Mouse (Mus musculus) liver, embryonic 16.5 days (tissue): ENCODE results near the gene Gm45208. TPM values are rescaled to one million over a fixed set of nuclear protein-coding genes. Genes with fewer than 3 reads are reported as not detected.

Experiments used
- ATAC-seq: fragments of 200-750 bp; cut with Nextera tagmentation; 2 replicates; pipeline ENCODE4 v1.8.0; 2017; ENCODE audit warnings: low read depth, mild to moderate bottlenecking, moderate number of reproducible peaks, moderate library complexity
- H3K27ac ChIP-seq: fragments of 300-500 bp; sonication (generic); 2 replicates; pipeline ENCODE4 v1.5.1; 2014; ENCODE audit warnings: mild to moderate bottlenecking, low read length
- H3K27me3 ChIP-seq: fragments of 300-500 bp; sonication (generic); 2 replicates; pipeline ENCODE4 v1.6.1; 2014; ENCODE audit warnings: low read depth, low read length, mixed read lengths; ENCODE audit not compliant: control insufficient read depth, insufficient read depth
- H3K36me3 ChIP-seq: fragments of 300-500 bp; sonication (generic); 2 replicates; pipeline ENCODE4 v1.6.1; 2014; ENCODE audit warnings: mild to moderate bottlenecking; ENCODE audit not compliant: control insufficient read depth, insufficient read depth
- H3K4me1 ChIP-seq: fragments of 300-500 bp; sonication (generic); 2 replicates; pipeline ENCODE4 v1.6.1; 2014; ENCODE audit warnings: low read depth, low read length, mixed read lengths; ENCODE audit not compliant: control insufficient read depth
- H3K4me2 ChIP-seq: fragments of 300-500 bp; sonication (generic); 2 replicates; pipeline ENCODE4 v1.6.1; 2014; ENCODE audit warnings: low read depth, low read length, mixed read lengths
- H3K4me3 ChIP-seq: fragments of 300-500 bp; sonication (generic); 2 replicates; pipeline ENCODE4 v1.5.1; 2014; ENCODE audit warnings: low read depth, mild to moderate bottlenecking, low read length
- H3K9ac ChIP-seq: fragments of 300-500 bp; sonication (generic); 2 replicates; pipeline ENCODE4 v1.6.1; 2014; ENCODE audit warnings: low read depth, low read length
- H3K9me3 ChIP-seq: fragments of 300-500 bp; sonication (generic); replicated peaks from 2 replicates; pipeline ENCODE4 v1.6.1; 2016; ENCODE audit warnings: low read length; ENCODE audit not compliant: control insufficient read depth
- WGBS: fragments of 180-500 bp; shearing (Covaris S2); extraction: QIAGEN DNeasy Blood & Tissue Kit; methylation state at CpG from one replicate; pipeline ENCODE4 v1.1.7; 2014; ENCODE audit not compliant: insufficient replicate concordance; 5-methylcytosine and 5-hydroxymethylcytosine counted together
- polyA plus RNA-seq: library from polyadenylated mRNA; unstranded; fragments of >200 nt; fragmentation: Nextera tagmentation; extraction: Ambion mirVana; gene quantifications from 2 replicates; pipeline ENCODE4 v1.2.1, GENCODE M21; 2015

Gm45208 gene
- polyA plus RNA-seq, 1 experiment from 2014 or later = 0.27 TPM

- Histone ChIP-seq H3K4me3 (peak within 1 kb of the TSS; percentile 74), H3K4me2 (peak within 1 kb of the TSS; percentile 77), H3K4me1 (peaks cover 22% of the 10 kb centered on the region), H3K9ac (peak within 1 kb of the TSS; percentile 76), H3K27me3 (no peaks in the 10 kb centered on the region), H3K9me3 (no peaks in the 10 kb centered on the region; the same call in 1 of the 2 replicates), H3K36me3 (no peaks in the 10 kb centered on the region), H3K27ac (peak within 1 kb of the TSS; percentile 82)
- 12% methylated on average over 36 of the region's 38 CpGs for WGBS
- peak; percentile 94 for ATAC-seq
These were observed 40.3 kb downstream of the Gm45208 start, which contains the start of gene Tfe3 for GRCm38 (mm10) chrX:7762137-7762920. Gene Tfe3, plus strand, starts transcription at chrX:7762560.

DNA sequence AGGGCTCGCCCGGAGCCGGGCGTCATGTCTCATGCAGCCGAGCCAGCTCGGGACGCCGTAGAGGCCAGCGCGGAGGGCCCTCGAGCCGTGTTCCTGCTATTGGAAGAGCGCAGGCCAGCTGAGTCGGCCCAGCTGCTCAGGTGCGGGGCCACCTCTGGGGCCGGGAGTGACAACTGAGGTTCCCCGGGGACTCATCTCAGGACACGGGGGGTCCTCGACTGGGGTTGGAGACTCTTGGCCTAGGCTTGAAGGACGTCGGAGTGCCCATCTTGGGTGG is 40.8 kb downstream of the Gm45208 start:
- Histone ChIP-seq H3K9me3 (no peaks in the 10 kb centered on the region; the same call in 1 of the 2 replicates), H3K27me3 (no peaks in the 10 kb centered on the region), H3K4me3 (peak overlapping the region; percentile 74), H3K9ac (peak overlapping the region; percentile 76), H3K36me3 (no peaks in the 10 kb centered on the region), H3K4me1 (peaks cover 22% of the 10 kb centered on the region), H3K27ac (peak overlapping the region; percentile 82), H3K4me2 (peak overlapping the region; percentile 77)
- ATAC-seq = peak; percentile 17
- WGBS = 17% methylated on average over 21 of the region's 21 CpGs

- WGBS = 14% methylated on average over 22 of the region's 22 CpGs
- peaks cover 22% of the 10 kb centered on the region for H3K4me1 ChIP-seq
- H3K4me2 ChIP-seq = peak overlapping the region; percentile 77
- no peaks in the 10 kb centered on the region for H3K27me3 ChIP-seq
- peak overlapping the region; percentile 41; the same call in 1 of the 2 replicates for H3K27ac ChIP-seq
- no peaks in the 10 kb centered on the region for H3K36me3 ChIP-seq
- H3K9me3 ChIP-seq = no peaks in the 10 kb centered on the region; the same call in 1 of the 2 replicates
- peak overlapping the region; percentile 38 for H3K9ac ChIP-seq
- no peak for ATAC-seq
- peak overlapping the region; percentile 74 for H3K4me3 ChIP-seq
These were observed 41.8 kb downstream of the Gm45208 start for GRCm38 (mm10) chrX:7763631-7764393.

DNA sequence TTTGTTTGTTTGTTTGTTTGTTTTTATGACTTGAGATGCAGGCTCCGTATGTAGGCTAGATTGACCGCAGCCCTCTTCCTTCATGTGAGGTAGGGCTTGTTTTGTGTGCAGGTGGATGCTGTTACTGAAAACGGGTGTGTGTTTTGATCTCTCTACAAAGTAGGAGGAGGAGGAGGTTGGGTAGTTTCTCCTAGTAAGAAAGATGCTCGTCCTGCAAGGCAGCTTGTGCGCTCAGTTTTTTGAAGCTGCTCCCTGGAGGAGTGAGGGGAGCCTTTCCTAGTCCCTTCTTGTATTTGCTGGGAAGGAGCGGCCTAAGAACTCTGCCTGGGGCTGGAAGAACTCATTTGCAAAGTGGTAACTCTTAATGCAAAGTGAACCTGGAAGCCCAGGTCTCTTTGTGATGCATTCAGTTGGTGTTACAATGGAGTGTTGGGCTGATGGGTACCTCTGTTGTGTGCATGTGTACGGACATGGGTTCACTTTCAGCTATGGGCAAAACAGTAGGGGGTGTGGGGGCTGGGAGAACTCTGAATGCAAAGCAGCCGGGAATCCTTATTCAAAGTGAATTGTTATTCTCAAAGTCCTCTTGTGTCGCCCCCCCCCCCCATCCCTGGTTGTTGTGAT is 42.7 kb downstream of the Gm45208 start:
- ATAC-seq = no peak
- peak overlapping the region; percentile 77 for H3K4me2 ChIP-seq
- H3K4me3 ChIP-seq = peak overlapping the region; percentile 74
- no peak overlapping the region for H3K9ac ChIP-seq
- no peak overlapping the region for H3K27ac ChIP-seq
- no peaks in the 10 kb centered on the region; the same call in 1 of the 2 replicates for H3K9me3 ChIP-seq
- peaks cover 25% of the 10 kb centered on the region for H3K4me1 ChIP-seq
- no peaks in the 10 kb centered on the region for H3K27me3 ChIP-seq
- no peaks in the 10 kb centered on the region for H3K36me3 ChIP-seq
- 38% methylated on average over 9 of the region's 9 CpGs for WGBS

GRCm38 (mm10) chrX:7765281-7765670 is 43.2 kb downstream of the Gm45208 start:
- ATAC-seq = no peak
- Histone ChIP-seq H3K27ac (no peak overlapping the region; the same call in 1 of the 2 replicates), H3K4me1 (peaks cover 25% of the 10 kb centered on the region), H3K36me3 (no peaks in the 10 kb centered on the region), H3K9ac (no peak overlapping the region; the same call in 1 of the 2 replicates), H3K9me3 (no peaks in the 10 kb centered on the region; the same call in 1 of the 2 replicates), H3K4me3 (peak overlapping the region; percentile 31), H3K27me3 (no peaks in the 10 kb centered on the region), H3K4me2 (peak overlapping the region; percentile 77)
- 33% methylated on average over 13 of the region's 13 CpGs for WGBS

DNA sequence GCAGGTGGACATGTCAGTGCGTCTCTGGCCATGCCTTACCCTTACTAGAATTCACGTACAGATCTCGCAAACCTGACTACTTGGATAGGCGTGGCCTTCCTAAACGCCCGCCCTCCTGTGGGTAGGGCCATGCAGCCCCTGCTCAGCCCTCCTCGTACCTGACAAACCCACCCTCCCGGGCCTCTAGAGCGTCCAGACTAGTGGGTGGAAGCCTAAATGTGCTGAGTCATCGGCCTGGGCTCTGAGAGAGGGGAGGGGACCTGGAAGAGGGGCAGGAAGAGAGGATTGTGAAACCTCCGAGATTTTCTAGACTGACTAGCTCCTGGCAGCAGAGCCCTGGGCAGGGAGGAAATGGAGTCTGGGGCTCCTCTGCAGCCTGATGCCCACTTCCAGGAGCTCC is 43.7 kb downstream of the Gm45208 start:
- peak; percentile 50 for ATAC-seq
- WGBS = 13% methylated on average over 11 of the region's 11 CpGs
- no peak overlapping the region; the same call in 1 of the 2 replicates for H3K9ac ChIP-seq
- H3K9me3 ChIP-seq = no peaks in the 10 kb centered on the region; the same call in 1 of the 2 replicates
- H3K4me3 ChIP-seq = peak overlapping the region; percentile 31
- H3K4me2 ChIP-seq = peak overlapping the region; percentile 52
- peaks cover 25% of the 10 kb centered on the region for H3K4me1 ChIP-seq
- H3K36me3 ChIP-seq = no peaks in the 10 kb centered on the region; the same call in 1 of the 2 replicates
- peak overlapping the region; percentile 24 for H3K27ac ChIP-seq
- no peaks in the 10 kb centered on the region for H3K27me3 ChIP-seq

- H3K9ac ChIP-seq = no peak overlapping the region
- H3K9me3 ChIP-seq = no peaks in the 10 kb centered on the region
- no peak overlapping the region for H3K4me3 ChIP-seq
- H3K27me3 ChIP-seq = no peaks in the 10 kb centered on the region
- peak overlapping the region; percentile 37; the same call in 1 of the 2 replicates for H3K27ac ChIP-seq
- WGBS = 41% methylated on average over 7 of the region's 7 CpGs
- no peak overlapping the region for H3K4me2 ChIP-seq
- peaks cover 14% of the 10 kb centered on the region for H3K4me1 ChIP-seq
- ATAC-seq = peak; percentile 53
- peaks cover 3% of the 10 kb centered on the region; the same call in 1 of the 2 replicates for H3K36me3 ChIP-seq
These were observed 47.4 kb downstream of the Gm45208 start for GRCm38 (mm10) chrX:7769302-7770017.

DNA sequence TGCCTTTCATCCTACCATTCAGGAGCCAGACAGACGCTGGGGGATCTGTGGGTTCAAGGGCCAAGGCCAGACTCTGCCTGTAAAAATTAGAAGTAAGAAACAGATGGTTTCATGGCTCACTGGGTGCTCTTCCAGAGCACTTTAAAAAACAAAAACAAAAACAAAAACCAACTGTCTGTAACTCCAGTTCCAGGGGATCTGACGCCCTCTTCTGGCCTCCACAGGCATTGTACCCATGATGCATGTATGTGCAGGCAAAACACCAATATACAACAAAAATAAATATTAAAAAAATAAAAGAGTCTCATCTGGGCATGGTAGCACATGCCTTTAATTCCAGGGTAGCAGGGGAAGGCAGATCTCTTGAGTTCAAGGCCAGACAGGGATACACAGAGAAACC is 50.7 kb downstream of the Gm45208 start:
- Histone ChIP-seq H3K36me3 (peaks cover 3% of the 10 kb centered on the region; the same call in 1 of the 2 replicates), H3K9me3 (no peaks in the 10 kb centered on the region), H3K4me3 (no peak overlapping the region), H3K4me2 (no peak overlapping the region), H3K27me3 (no peaks in the 10 kb centered on the region), H3K9ac (no peak overlapping the region), H3K4me1 (peaks cover 4% of the 10 kb centered on the region), H3K27ac (no peak overlapping the region)
- no peak for ATAC-seq
- WGBS = 40% methylated on average over 2 of the region's 2 CpGs
